Mouse (Mus musculus) CH12.LX (cell line): ENCODE data around the gene Hsf5. TPM values are rescaled to one million over a fixed set of nuclear protein-coding genes. Genes with fewer than 3 reads are reported as not detected.

Experiments used
- DNase-seq: peaks from one replicate; pipeline ENCODE4 v3.0.0-alpha.2; 2013; ENCODE audit errors: extremely low read depth
- H3K27ac ChIP-seq: 2 replicates; pipeline ENCODE4 v1.5.1; 2012; ENCODE audit warnings: low read depth, mild to moderate bottlenecking, control low read depth, moderate library complexity; ENCODE audit not compliant: insufficient read depth
- H3K27me3 ChIP-seq: replicated peaks from 2 replicates; pipeline ENCODE3; 2012; ENCODE audit warnings: inconsistent platforms
- H3K36me3 ChIP-seq, 2 experiments: replicated peaks in 1 of 2; 2 replicates each; pipeline versions ENCODE3 to v1.6.1; 2012; ENCODE audit warnings: inconsistent platforms in 1 of 2, low read length in 1 of 2, mild to moderate bottlenecking in 1 of 2, mixed read lengths in 1 of 2, moderate library complexity in 1 of 2; ENCODE audit not compliant: control insufficient read depth in 1 of 2, insufficient read depth in 1 of 2
- H3K4me1 ChIP-seq, 2 experiments: 2 replicates each; pipeline ENCODE4 v1.6.1; 2012; ENCODE audit warnings: inconsistent platforms in 1 of 2, moderate library complexity in 1 of 2; ENCODE audit not compliant: insufficient read depth in 2 of 2, control insufficient read depth in 1 of 2
- H3K4me2 ChIP-seq: 2 replicates; pipeline ENCODE4 v1.6.1; 2012; ENCODE audit warnings: low read depth, mild to moderate bottlenecking, control low read depth; ENCODE audit not compliant: poor library complexity, insufficient read depth, severe bottlenecking
- H3K4me3 ChIP-seq, 3 experiments: fragments of 150-350 bp in 1 of 3; sonication (generic) in 1 of 3; replicated peaks in 1 of 3; 2 replicates each; pipeline versions ENCODE3 to v1.5.1; 2011 to 2012; ENCODE audit warnings: low read depth in 2 of 3, low read length in 2 of 3, mild to moderate bottlenecking in 2 of 3, moderate library complexity in 2 of 3, control low read depth in 1 of 3, improper control_type of control experiment in 1 of 3, inconsistent platforms in 1 of 3, mixed read lengths in 1 of 3; ENCODE audit not compliant: poor library complexity in 1 of 3
- H3K79me2 ChIP-seq: replicated peaks from 2 replicates; pipeline ENCODE4 v1.6.1; 2012; ENCODE audit warnings: mild to moderate bottlenecking, moderate library complexity; ENCODE audit not compliant: control insufficient read depth, poor library complexity, insufficient read depth, severe bottlenecking; ENCODE audit errors: extremely low read depth
- H3K9ac ChIP-seq: 2 replicates; pipeline ENCODE4 v1.6.1; 2012; ENCODE audit warnings: low read depth, mild to moderate bottlenecking, control low read depth, moderate library complexity; ENCODE audit not compliant: insufficient read depth
- H3K9me3 ChIP-seq: replicated peaks from 2 replicates; pipeline ENCODE3; 2012; ENCODE audit warnings: low read length, inconsistent platforms, mixed read lengths
- BHLHE40 ChIP-seq: IDR thresholded peaks from 2 replicates; pipeline ENCODE4 v1.6.1; 2011; ENCODE audit warnings: mild to moderate bottlenecking, low read depth, low read length, improper control_type of control experiment
- CHD2 ChIP-seq: IDR thresholded peaks from 2 replicates; pipeline ENCODE4 v1.6.1; 2011; ENCODE audit warnings: low read length, improper control_type of control experiment
- GABPA ChIP-seq: IDR thresholded peaks from 2 replicates; pipeline ENCODE4 v1.6.1; 2012; ENCODE audit warnings: low read depth, low read length, improper control_type of control experiment, inconsistent platforms; ENCODE audit not compliant: insufficient replicate concordance
- IRF4 ChIP-seq: IDR thresholded peaks from 2 replicates; pipeline ENCODE4 v1.6.1; 2014; ENCODE audit warnings: low read depth, mild to moderate bottlenecking, inconsistent platforms, low read length, improper control_type of control experiment
- MAX ChIP-seq: IDR thresholded peaks from 2 replicates; pipeline ENCODE4 v1.6.1; 2011; ENCODE audit warnings: low read length, improper control_type of control experiment
- MAZ ChIP-seq: IDR thresholded peaks from 2 replicates; pipeline ENCODE4 v1.6.1; 2012; ENCODE audit warnings: low read depth, mild to moderate bottlenecking, inconsistent platforms, low read length, improper control_type of control experiment, moderate library complexity
- MEF2A ChIP-seq: IDR thresholded peaks from 2 replicates; pipeline ENCODE4 v1.6.1; 2014; ENCODE audit warnings: low read depth, mild to moderate bottlenecking, inconsistent platforms, low read length, improper control_type of control experiment, borderline replicate concordance
- NRF1 ChIP-seq: IDR thresholded peaks from 2 replicates; pipeline ENCODE4 v1.6.1; 2014; ENCODE audit warnings: low read depth, mild to moderate bottlenecking, inconsistent platforms, low read length, improper control_type of control experiment, moderate library complexity
- TBP ChIP-seq: conservative IDR thresholded peaks from 2 replicates; pipeline ENCODE4 v1.6.1; 2011; ENCODE audit warnings: low read depth, low read length, improper control_type of control experiment
- USF2 ChIP-seq: conservative IDR thresholded peaks from 2 replicates; pipeline ENCODE4 v1.6.1; 2011; ENCODE audit warnings: low read depth, low read length, improper control_type of control experiment
- ZC3H11A ChIP-seq: IDR thresholded peaks from 2 replicates; pipeline ENCODE4 v1.6.1; 2012; ENCODE audit warnings: low read depth, mild to moderate bottlenecking, inconsistent platforms, low read length, improper control_type of control experiment
- ZKSCAN1 ChIP-seq: IDR thresholded peaks from 2 replicates; pipeline ENCODE4 v1.6.1; 2012; ENCODE audit warnings: low read depth, inconsistent platforms, low read length, improper control_type of control experiment, borderline replicate concordance
- ZMIZ1 ChIP-seq: IDR thresholded peaks from 2 replicates; pipeline ENCODE4 v1.6.1; 2012; ENCODE audit warnings: low read depth, mild to moderate bottlenecking, inconsistent platforms, low read length, improper control_type of control experiment
- dilution Hi-C: fragments of 300-500 bp; cut with MboI; formaldehyde crosslinking; loops from 2 replicates; pipeline ENCODE4 v1.14.3; 2020; ENCODE audit warnings: low sequenced_read_pairs; ENCODE audit not compliant: extremely low pct_unique_long_range_greater_than_20kb, extremely low pct_ligation_motif_present
- in situ Hi-C: fragments of 300-500 bp; cut with MboI; formaldehyde crosslinking; loops from 3 replicates; pipeline ENCODE4 v1.14.3; 2019; ENCODE audit warnings: low sequenced_read_pairs, low pct_ligation_motif_present, low pct_unique_long_range_greater_than_20kb, mixed read lengths
- polyA plus RNA-seq: library from polyadenylated mRNA; unstranded; fragments of >175 nt; gene quantifications from 2 replicates; pipeline ENCODE4 v1.2.1, GENCODE M21; 2012; ENCODE audit warnings: low read depth; ENCODE audit not compliant: insufficient read length
- total RNA-seq, 2 experiments: library from RNA; depleted of rRNA; stranded (reverse); fragments of 300-350 nt in 1 of 2; fragments of >200 nt in 1 of 2; gene quantifications; 2 replicates each; pipeline ENCODE4 v1.2.3; 2012 to 2014

Gene Hsf5
- total and polyA plus RNA-seq, 3 experiments = 0.04 TPM; not detected in 2

- Histone ChIP-seq H3K9me3 (no peaks in the 10 kb centered on the region), H3K4me3 (no peak overlapping the region), H3K27me3 (no peaks in the 10 kb centered on the region), H3K9ac (no peak overlapping the region), H3K27ac (no peak overlapping the region), H3K79me2 (peaks cover 12% of the 10 kb centered on the region), H3K4me1 (peaks cover 25 to 62% of the 10 kb centered on the region in 2 experiments), H3K4me2 (no peak overlapping the region), H3K36me3 (peaks cover 45 to 54% of the 10 kb centered on the region in 2 experiments)
- DNase-seq = no peak
- in situ Hi-C loops = no loop called here
- no peak for TF ChIP-seq MAZ
- TF ChIP-seq ZMIZ1 = no peak
- no peak for TF ChIP-seq USF2
- no peak for TF ChIP-seq TBP
- TF ChIP-seq BHLHE40 = no peak
- TF ChIP-seq NRF1 = no peak
- dilution Hi-C loops = no loop called here
These were observed 19.9 kb upstream of the Hsf5 start for GRCm38 (mm10) chr11:87597061-87597460.

- no peak for TF ChIP-seq TBP
- TF ChIP-seq ZC3H11A = no peak
- no peak for TF ChIP-seq ZKSCAN1
- TF ChIP-seq IRF4 = no peak
- TF ChIP-seq ZMIZ1 = no peak
- no peak for TF ChIP-seq MEF2A
- TF ChIP-seq NRF1 = no peak
- no peak for TF ChIP-seq MAX
- no peak for TF ChIP-seq CHD2
- no peak for TF ChIP-seq GABPA
- Histone ChIP-seq H3K9me3 (no peaks in the 10 kb centered on the region), H3K79me2 (no peaks in the 10 kb centered on the region; the same call in 1 of the 2 replicates), H3K27ac (no peak overlapping the region), H3K4me2 (no peak overlapping the region), H3K4me3 (no peak overlapping the region), H3K4me1 (peaks cover 18 to 71% of the 10 kb centered on the region in 2 experiments), H3K36me3 (peaks cover 68 to 75% of the 10 kb centered on the region in 2 experiments), H3K27me3 (no peaks in the 10 kb centered on the region), H3K9ac (no peak overlapping the region)
- dilution Hi-C loops = no loop called here
- no peak for DNase-seq
- in situ Hi-C loops = no loop called here
These were observed 17.4 kb upstream of the Hsf5 start for GRCm38 (mm10) chr11:87599395-87600089.
